Mouse (Mus musculus) spleen, postnatal 4 days (tissue): ENCODE measurements at regions not wholly inside any gene's neighbourhood (a gene's known extent, or its start where the extent isn't known, plus 50 kb on each side); places are given as distances from the start of the nearest gene placed in this dataset.
A peak's percentile ranks its signal among the peaks of the same experiment; 100 is the strongest.

ENCODE experiments used
- DNase-seq, 2 experiments: peaks; one replicate each; pipeline ENCODE4 v3.0.0; 2022; ENCODE audit warnings: low spot score in 2 of 2

DNA sequence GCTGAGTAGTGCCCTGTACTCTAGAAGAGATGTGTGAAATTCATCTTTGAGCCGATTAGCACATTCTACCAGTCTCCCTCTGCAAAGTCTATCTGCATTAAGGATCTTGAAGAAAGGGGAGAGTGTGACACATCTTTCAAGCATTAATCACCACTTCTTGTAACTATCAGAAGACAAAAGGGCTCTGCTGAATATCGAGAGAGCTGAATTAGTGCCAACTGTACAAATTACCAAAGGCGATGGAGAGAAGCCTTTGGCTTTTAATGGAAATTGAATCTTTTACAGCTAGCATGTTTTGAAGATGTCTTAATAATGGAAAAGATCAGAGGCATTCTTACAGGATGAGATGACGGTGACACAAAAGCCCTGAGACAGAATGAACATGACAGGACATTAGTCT lies 97.2 kb upstream of the Pam start:
- no peak for DNase-seq

DNA sequence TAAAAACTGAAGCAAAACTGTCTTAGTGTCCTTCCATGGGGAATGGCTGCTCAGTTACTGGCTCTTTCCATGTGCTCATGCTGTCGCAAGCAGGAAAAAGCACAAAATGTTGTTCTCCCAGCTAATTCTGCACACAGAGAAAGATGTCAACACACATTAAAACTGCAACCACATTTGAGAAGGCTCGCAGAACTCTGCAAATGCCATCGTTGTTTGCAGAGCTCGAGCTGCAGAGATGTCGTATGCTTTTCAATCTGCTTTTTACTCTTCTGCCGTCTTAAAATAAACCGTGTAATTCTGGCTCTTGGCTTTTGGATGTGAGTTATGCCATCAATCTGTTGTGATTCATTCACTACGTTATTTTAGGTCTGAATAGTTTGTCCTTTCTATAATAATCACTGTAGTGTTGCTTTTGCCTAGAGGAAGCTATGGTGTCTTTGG lies 96.6 kb upstream of the Pam start:
- DNase-seq = no peak

DNA sequence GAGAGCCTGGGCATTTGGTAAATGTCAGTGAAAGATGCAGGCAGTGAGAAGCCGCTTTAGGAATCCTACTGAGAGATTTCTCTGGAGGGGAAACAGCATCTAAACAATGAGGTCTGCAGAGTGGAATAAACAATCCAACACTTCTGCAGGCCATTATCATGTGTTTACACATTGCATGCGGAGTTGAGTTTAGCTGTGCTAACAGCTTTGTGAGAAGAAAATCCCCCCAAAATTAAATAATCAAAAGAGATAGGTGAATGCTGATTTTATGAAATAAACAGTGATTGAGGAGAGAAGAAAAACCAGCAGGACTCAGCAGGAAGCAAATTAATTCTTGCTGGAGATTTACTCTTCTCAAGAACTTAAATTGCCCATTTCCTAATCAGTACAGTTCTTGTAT lies 95.9 kb upstream of the Pam start:
- no peak for DNase-seq

DNA sequence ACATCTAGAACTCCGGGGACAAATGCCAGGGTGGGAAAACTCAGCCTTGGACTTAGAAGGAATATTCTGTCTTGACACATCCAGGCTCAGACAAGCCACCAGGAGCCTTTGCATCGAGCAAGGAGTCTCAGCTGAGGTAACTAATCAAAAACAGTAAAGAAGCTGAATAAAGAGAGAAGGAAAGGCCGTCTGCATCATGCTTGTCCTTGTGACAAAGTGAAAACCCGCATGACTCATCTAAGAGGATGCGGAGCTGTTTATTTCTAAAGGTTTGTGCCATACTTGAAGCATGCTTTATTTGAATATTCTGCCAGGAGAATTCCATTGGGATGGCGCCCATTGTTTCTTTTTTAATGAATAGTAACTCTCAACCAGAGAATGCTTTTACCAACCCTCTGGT lies 95.3 kb upstream of the Pam start:
- DNase-seq = no peak

DNA sequence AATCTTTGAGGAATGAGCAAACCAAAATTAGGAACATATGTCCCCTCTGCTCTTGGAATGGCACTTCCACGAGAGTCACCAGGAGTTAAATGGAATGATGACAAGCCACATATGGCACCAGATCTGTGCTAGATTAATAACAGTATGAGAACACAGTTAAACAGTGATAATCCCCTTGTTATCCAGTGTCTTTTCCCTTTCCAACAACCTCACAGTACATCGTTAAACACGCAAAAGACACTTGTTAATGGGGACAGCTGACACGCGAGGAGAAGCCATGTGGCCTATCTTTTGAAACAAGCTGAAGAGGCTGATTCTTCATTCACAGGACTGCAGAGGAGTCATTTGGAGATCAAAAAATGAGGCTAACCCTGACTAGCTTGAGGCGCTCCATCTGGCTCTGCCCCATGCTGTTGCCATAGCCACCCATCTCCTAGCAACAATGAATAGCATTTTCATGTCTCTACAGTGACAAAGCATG lies 94.6 kb upstream of the Pam start:
- DNase-seq = no peak

- no peak for DNase-seq
Observed at GRCm38 (mm10) chr1:98180372-98180771, 84.9 kb upstream of the Pam start.

- DNase-seq = peak; percentile 25 to 68
Observed at GRCm38 (mm10) chr1:98179030-98179429, 83.6 kb upstream of the Pam start.

- DNase-seq = no peak
Observed at GRCm38 (mm10) chr1:98174811-98175132, 79.3 kb upstream of the Pam start.

GRCm38 (mm10) chr1:98173907-98174810 lies 78.7 kb upstream of the Pam start:
- DNase-seq = no peak

- no peak for DNase-seq
Observed at GRCm38 (mm10) chr1:98173431-98173830, 78.0 kb upstream of the Pam start.

DNA sequence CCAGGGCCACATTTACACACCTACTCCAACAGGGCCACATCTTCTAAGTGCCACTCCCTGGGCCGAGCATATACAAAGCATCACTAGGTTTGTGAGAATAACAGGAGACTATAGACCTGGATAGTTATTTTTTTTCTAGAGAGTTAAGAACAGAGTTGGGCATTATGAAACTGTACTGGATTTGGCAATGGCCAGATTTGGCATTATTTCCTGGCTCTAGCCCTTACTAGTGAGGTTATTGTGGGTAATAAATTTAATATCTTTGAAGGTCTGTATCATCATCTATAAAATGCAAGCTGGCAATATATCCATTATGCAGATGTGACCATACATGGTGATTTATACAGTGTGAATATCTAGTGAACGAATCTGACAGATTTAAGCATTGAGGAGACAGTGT lies 75.8 kb upstream of the Pam start:
- no peak for DNase-seq

DNA sequence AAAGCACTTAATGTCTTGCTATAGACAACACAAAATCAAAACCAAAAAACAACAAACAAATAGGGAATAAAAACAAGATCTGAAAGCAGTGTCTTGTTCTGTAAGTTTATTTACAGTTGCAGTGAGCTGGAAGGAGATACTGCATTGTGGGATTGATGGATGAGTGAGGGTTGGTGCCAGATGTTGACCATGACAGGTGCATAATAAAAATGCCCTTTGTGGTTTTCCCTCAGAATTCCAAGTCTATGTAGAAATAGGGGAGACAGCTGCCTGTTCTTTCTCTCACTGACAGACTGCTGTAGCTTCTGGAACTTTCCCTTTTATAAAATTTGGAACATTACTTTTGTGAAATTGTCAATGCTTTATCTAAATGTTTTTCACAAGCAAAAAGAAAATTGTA lies 73.9 kb upstream of the Pam start:
- no peak for DNase-seq

- no peak for DNase-seq
Observed at GRCm38 (mm10) chr1:98167800-98168199, 72.4 kb upstream of the Pam start.

DNA sequence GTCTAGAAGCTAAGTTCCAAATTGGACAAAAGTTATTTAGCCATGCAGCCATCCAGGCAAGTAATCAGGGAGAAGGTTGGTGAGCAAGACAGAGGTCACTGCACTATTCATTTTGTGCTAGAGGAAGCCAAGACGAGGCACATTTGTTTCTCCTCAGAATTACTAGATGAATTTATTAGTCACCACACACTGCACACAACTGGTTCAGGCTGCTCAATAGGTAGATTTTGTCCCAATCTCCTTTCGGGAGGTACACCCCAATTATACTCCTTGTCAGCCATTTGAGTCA lies 67.1 kb upstream of the Pam start:
- no peak for DNase-seq

- no peak for DNase-seq
Observed at GRCm38 (mm10) chr1:98161882-98162638, 66.6 kb upstream of the Pam start.

GRCm38 (mm10) chr1:98158969-98159368 lies 63.5 kb upstream of the Pam start:
- no peak for DNase-seq

DNA sequence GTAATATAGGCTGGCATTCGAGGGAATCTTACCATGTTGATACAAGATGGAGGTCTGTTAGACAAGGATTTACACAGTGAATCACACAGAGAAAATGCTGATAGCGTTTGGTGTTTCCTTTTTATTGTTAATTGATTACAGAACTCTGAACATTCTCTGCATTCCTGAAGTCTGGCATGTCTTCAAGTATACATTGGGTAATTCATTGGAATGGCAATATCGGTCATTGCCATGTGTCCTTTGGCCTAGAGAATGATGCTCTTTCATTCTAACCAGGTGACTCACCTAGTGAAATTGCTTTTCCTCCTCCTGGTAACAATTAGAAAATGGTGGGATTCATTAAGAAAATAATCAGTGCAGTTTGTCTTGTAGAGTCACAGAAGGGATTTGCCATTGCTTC lies 51.9 kb upstream of the Pam start:
- DNase-seq = no peak
